Comparison of ENCODE assay signal across 16 mouse cellular contexts in the genomic region with DNA sequence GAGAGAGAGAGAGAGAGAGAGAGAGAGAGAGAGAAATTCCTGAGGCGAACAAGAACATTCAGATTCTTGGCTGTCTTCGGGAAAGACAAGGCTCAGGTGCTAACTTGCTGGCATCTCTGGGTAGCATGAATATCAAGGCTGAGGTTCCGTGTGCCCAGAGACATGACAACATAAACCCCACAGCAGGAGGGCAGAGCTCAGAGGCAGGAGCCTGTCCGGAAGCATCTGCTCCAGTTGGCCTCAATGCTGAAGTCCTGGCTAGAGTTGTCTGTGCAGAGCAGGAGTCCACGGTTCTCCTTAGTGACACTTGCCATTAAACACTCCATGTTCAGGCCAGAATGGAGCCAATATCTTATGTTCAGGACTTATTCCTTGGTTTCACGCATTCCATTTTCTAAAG.
"Had no signal": no experiment of that assay in that cellular context is flagged by ENCODE, and none has a peak within 500 bp of the region (broad histone marks: within the 10 kb centered on the region; RNA-seq: fewer than 3 reads in every experiment).

No protein-coding gene starts in this region.

- H3K4me1 ChIP-seq: limb, embryonic 15.5 days; liver, embryonic 12.5 days; midbrain, embryonic 15.5 days; neural tube, embryonic 12.5 days had no signal

- DNase-seq: kidney, adult 9 months; kidney, postnatal 4 days; lung, embryonic 14.5 days; lung, postnatal 10 days; lung, postnatal 4 days; thymus, adult 18-20 months; thymus, postnatal 14 days had no signal

- H3K4me3 ChIP-seq: layer of hippocampus, adult 2 months; left cerebral cortex, adult 2 months; limb, embryonic 15.5 days; liver, embryonic 12.5 days; megakaryocyte, embryonic 14.5 days; midbrain, embryonic 15.5 days; neural tube, embryonic 12.5 days had no signal

- H3K27me3 ChIP-seq: limb, embryonic 15.5 days; liver, embryonic 12.5 days; megakaryocyte, embryonic 14.5 days; midbrain, embryonic 15.5 days; neural tube, embryonic 12.5 days had no signal

- ATAC-seq: liver, embryonic 12.5 days; midbrain, embryonic 15.5 days had no signal

- H3K27ac ChIP-seq: kidney, postnatal 0 days; layer of hippocampus, adult 2 months; left cerebral cortex, adult 2 months; limb, embryonic 15.5 days; liver, embryonic 12.5 days; midbrain, embryonic 15.5 days; neural tube, embryonic 12.5 days; stomach, postnatal 0 days had no signal
